Mouse (Mus musculus) c-Kit-positive CD71-positive TER-119-negative erythroid progenitor cells, embryonic 14.5 days (primary cell): ENCODE results near the gene D330045A20Rik.
"Not testable (repeated sequence)": the region's sequence is repeated elsewhere in the genome, so short reads cannot be mapped to it uniquely, and the experiment has no call there.

Experiments used
- DNase-seq: peaks from one replicate; pipeline ENCODE4 v3.0.0-alpha.2; 2013; ENCODE audit warnings: low read depth

The D330045A20Rik gene

GRCm38 (mm10) chrX:139480022-139480894 is at the start of gene D330045A20Rik:
TSS of gene D330045A20Rik (plus strand) at chrX:139480367.
- no peak for DNase-seq

- no peak for DNase-seq
Observed at GRCm38 (mm10) chrX:139432550-139432949, 47.6 kb upstream of the D330045A20Rik start.

- DNase-seq = no peak
Observed at GRCm38 (mm10) chrX:139435202-139435601, 45.0 kb upstream of the D330045A20Rik start.

GRCm38 (mm10) chrX:139441057-139441456 is 39.1 kb upstream of the D330045A20Rik start:
- DNase-seq = not testable (repeated sequence)

- no peak for DNase-seq
Observed at GRCm38 (mm10) chrX:139456812-139457211, 23.4 kb upstream of the D330045A20Rik start.

GRCm38 (mm10) chrX:139482083-139482482 is 1.9 kb downstream of the D330045A20Rik start:
- no peak for DNase-seq

- DNase-seq = no peak
Observed at GRCm38 (mm10) chrX:139484974-139485373, 4.8 kb downstream of the D330045A20Rik start.

- DNase-seq = no peak
Observed at GRCm38 (mm10) chrX:139516156-139516555, 36.0 kb downstream of the D330045A20Rik start.

GRCm38 (mm10) chrX:139519251-139519650 is 39.1 kb downstream of the D330045A20Rik start:
- no peak for DNase-seq

- no peak for DNase-seq
Observed at GRCm38 (mm10) chrX:139524303-139525091, 44.3 kb downstream of the D330045A20Rik start.

- DNase-seq = no peak
Observed at GRCm38 (mm10) chrX:139525724-139526123, 45.6 kb downstream of the D330045A20Rik start.

- DNase-seq = no peak
Observed at GRCm38 (mm10) chrX:139526984-139527383, 46.8 kb downstream of the D330045A20Rik start.

- no peak for DNase-seq
Observed at GRCm38 (mm10) chrX:139529678-139530077, 49.5 kb downstream of the D330045A20Rik start.

- no peak for DNase-seq
Observed at GRCm38 (mm10) chrX:139532293-139532692, 52.1 kb downstream of the D330045A20Rik start.

GRCm38 (mm10) chrX:139537641-139538397 is 57.7 kb downstream of the D330045A20Rik start:
- DNase-seq = no peak

GRCm38 (mm10) chrX:139543726-139544125 is 63.6 kb downstream of the D330045A20Rik start:
- DNase-seq = no peak

- no peak for DNase-seq
Observed at GRCm38 (mm10) chrX:139550456-139550855, 70.3 kb downstream of the D330045A20Rik start.

GRCm38 (mm10) chrX:139552090-139552489 is 71.9 kb downstream of the D330045A20Rik start:
- no peak for DNase-seq

- peak; percentile 17 for DNase-seq
Observed at GRCm38 (mm10) chrX:139562255-139562924, 82.2 kb downstream of the D330045A20Rik start.

- no peak for DNase-seq
Observed at GRCm38 (mm10) chrX:139562925-139563461, 82.8 kb downstream of the D330045A20Rik start, which contains the start of gene Rnf128. TSS of gene Rnf128 (plus strand) at chrX:139563316.

GRCm38 (mm10) chrX:139570054-139570453 is 89.9 kb downstream of the D330045A20Rik start:
- no peak for DNase-seq
